Mouse (Mus musculus) limb, embryonic 12.5 days (tissue): ENCODE measurements around the gene Mymk. TPM values are rescaled to one million over a fixed set of nuclear protein-coding genes. Genes with fewer than 3 reads are reported as not detected.

Experiments
- ATAC-seq: fragments of 200-750 bp; cut with Nextera tagmentation; 2 replicates; pipeline ENCODE4 v1.8.0; 2017; ENCODE audit warnings: low read depth, moderate TSS enrichment; ENCODE audit not compliant: insufficient number of reproducible peaks, insufficient read depth, low FRiP score, low TSS enrichment
- H3K27ac ChIP-seq: fragments of 300-500 bp; sonication (generic); 2 replicates; pipeline ENCODE4 v1.5.1; 2016; ENCODE audit warnings: mild to moderate bottlenecking, moderate library complexity
- H3K27me3 ChIP-seq: fragments of 300-500 bp; sonication (generic); 2 replicates; pipeline ENCODE4 v1.6.1; 2016; ENCODE audit warnings: mild to moderate bottlenecking, moderate library complexity
- H3K36me3 ChIP-seq: fragments of 300-500 bp; sonication (generic); 2 replicates; pipeline ENCODE4 v1.6.1; 2016; ENCODE audit warnings: mild to moderate bottlenecking, moderate library complexity
- H3K4me1 ChIP-seq: fragments of 300-500 bp; sonication (generic); replicated peaks from 2 replicates; pipeline ENCODE4 v1.6.1; 2016
- H3K4me2 ChIP-seq: fragments of 300-500 bp; sonication (generic); 2 replicates; pipeline ENCODE4 v1.6.1; 2016; ENCODE audit warnings: mild to moderate bottlenecking, moderate library complexity
- H3K4me3 ChIP-seq: fragments of 300-500 bp; sonication (generic); replicated peaks from 2 replicates; pipeline ENCODE4 v1.5.1; 2016; ENCODE audit warnings: mild to moderate bottlenecking
- H3K9ac ChIP-seq: fragments of 300-500 bp; sonication (generic); replicated peaks from 2 replicates; pipeline ENCODE4 v1.6.1; 2016; ENCODE audit warnings: mild to moderate bottlenecking, moderate library complexity
- H3K9me3 ChIP-seq: fragments of 300-500 bp; sonication (generic); 2 replicates; pipeline ENCODE4 v1.6.1; 2016; ENCODE audit warnings: mild to moderate bottlenecking, moderate library complexity
- WGBS: fragments of 180-500 bp; shearing (Covaris S2); methylation state at CpG from one replicate; pipeline ENCODE4 v1.1.7; 2016; 5-methylcytosine and 5-hydroxymethylcytosine counted together
- polyA plus RNA-seq: library from polyadenylated mRNA; unstranded; fragments of >200 nt; fragmentation: Nextera tagmentation; extraction: Ambion mirVana; gene quantifications from 2 replicates; pipeline ENCODE4 v1.2.1, GENCODE M21; 2016

Mymk gene
- polyA plus RNA-seq, 1 experiment from 2014 or later: 16.9 TPM

DNA sequence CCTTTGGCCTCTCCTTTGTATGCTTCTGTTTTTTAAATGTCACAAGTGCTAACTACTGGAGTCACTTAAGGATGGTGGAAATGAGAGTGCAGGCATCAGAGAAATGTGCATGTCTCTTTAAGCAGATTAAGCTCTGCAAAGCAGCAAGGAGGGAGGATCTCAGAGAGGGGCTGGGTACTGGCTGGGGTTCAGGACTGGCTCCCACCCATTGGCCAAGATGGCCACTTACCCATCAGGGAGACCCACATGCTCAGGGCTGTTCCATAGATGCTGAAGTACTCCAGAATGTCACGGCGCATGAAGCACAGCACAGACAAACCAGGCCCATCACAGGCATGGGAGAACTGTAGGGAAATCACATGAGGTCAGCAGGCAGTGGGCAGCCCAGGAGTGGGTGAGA, 4.9 kb downstream of the Mymk start:
- H3K27me3 ChIP-seq: no peaks in the 10 kb centered on the region
- H3K9me3 ChIP-seq: no peaks in the 10 kb centered on the region; the same call in 1 of the 2 replicates
- H3K4me2 ChIP-seq: no peak overlapping the region
- no peak overlapping the region for H3K27ac ChIP-seq
- 95% methylated on average over 2 of the region's 2 CpGs for WGBS
- H3K4me1 ChIP-seq: peaks cover 18% of the 10 kb centered on the region
- H3K36me3 ChIP-seq: no peaks in the 10 kb centered on the region
- H3K9ac ChIP-seq: no peak overlapping the region
- ATAC-seq: no peak
- H3K4me3 ChIP-seq: no peak overlapping the region

DNA sequence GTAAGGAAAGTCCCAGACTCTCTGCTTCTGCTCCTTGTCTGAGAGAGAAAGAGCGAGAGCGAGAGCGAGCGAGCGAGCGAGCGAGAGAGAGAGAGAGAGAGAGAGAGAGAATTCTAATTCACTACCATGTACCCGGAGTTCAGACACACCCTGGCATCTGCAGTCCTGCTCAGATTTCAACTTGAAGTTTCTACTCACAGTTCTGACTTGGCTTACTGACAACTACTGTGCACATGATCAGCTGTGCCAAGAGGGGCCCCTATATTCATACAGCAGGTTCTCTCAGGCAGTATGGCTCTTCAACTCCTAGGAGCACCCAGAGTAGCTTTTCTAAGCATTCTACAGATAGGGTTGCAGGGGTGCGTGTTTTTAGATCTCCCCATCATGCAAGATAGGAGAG, 12.8 kb downstream of the Mymk start:
- Histone ChIP-seq H3K4me3 (no peak overlapping the region), H3K9ac (no peak overlapping the region), H3K4me1 (peaks cover 29% of the 10 kb centered on the region), H3K36me3 (no peaks in the 10 kb centered on the region), H3K9me3 (no peaks in the 10 kb centered on the region), H3K27ac (peak overlapping the region; percentile 71; the same call in 1 of the 2 replicates), H3K27me3 (no peaks in the 10 kb centered on the region), H3K4me2 (peak overlapping the region; percentile 36; the same call in 1 of the 2 replicates)
- 75% methylated on average over 9 of the region's 9 CpGs for WGBS
- no peak for ATAC-seq

DNA sequence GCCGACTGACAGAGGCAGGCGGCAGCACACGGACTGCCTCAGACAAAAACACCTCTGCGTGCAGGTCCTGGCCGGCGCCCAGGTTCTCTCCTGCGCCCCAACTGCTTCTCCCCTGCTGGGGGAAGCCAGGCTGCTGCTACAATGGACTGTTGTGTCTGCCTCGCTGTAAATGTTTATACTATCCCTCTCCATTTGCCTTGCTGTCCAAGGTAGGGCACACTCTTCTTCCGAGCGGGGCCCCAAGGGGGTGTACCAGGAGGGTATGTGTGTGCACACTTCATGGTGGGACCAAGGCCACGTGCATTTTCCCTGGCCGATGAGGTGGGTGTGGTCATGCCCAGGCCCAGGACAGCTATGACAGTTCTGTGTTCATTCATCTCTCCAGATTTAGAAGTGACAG, 13.2 kb downstream of the Mymk start:
- H3K4me2 ChIP-seq: peak overlapping the region; percentile 36

DNA sequence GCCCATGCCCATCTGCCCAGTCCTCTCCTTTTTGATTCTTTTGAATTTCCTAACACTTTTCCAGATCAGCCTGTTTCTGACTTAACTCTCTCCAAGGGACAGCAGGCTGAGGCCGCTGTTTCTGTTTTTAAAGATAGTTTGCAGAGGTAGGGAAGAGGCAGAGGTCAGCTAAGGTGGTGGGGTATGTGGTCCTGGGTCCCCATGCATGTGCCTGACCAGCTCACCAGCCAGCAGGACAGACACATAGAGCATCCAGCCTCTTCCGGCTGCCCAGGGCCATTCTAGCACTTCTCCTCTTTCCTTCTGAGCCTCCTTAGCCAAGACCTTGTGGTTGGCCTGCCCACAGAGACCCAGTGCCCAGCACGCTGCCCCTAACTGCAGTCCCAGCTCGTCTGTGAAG, 13.7 kb downstream of the Mymk start:
- Histone ChIP-seq H3K36me3 (no peaks in the 10 kb centered on the region), H3K9me3 (no peaks in the 10 kb centered on the region), H3K27ac (peak overlapping the region; percentile 71), H3K27me3 (no peaks in the 10 kb centered on the region), H3K4me1 (peaks cover 29% of the 10 kb centered on the region), H3K4me3 (no peak overlapping the region), H3K4me2 (peak overlapping the region; percentile 36), H3K9ac (no peak overlapping the region)
- WGBS: 21% methylated on average over 4 of the region's 4 CpGs
- ATAC-seq: no peak

More for the DNA sequence above, 13.2 kb downstream of the Mymk start:
- Histone ChIP-seq H3K27me3 (no peaks in the 10 kb centered on the region), H3K36me3 (no peaks in the 10 kb centered on the region), H3K4me1 (peaks cover 29% of the 10 kb centered on the region), H3K9me3 (no peaks in the 10 kb centered on the region), H3K9ac (no peak overlapping the region), H3K27ac (peak overlapping the region; percentile 71), H3K4me3 (no peak overlapping the region)
- ATAC-seq: peak; percentile 40; the same call in 1 of the 2 replicates
- WGBS: 10% methylated on average over 12 of the region's 12 CpGs

DNA sequence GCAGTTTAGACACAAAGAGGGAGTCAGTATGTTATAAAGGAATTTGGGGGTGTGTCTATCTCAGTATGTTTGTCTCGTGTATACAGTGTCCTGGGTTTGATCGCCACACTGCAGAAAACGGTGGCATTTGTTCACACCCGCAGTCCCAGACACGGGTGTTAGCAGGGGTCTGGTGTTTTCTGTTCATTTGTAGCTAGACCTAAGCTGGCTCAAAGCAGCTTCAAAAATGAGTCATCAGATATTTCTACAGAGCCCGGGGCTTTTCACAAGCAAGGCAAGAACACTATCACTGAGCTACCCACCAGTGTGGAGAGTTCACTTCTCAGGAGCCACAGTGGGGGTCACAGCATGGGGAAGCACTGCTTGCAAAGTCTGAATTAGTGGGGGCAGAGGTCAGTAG, 22.6 kb downstream of the Mymk start:
- ATAC-seq: no peak
- Histone ChIP-seq H3K4me3 (no peak overlapping the region), H3K9me3 (no peaks in the 10 kb centered on the region), H3K36me3 (no peaks in the 10 kb centered on the region), H3K9ac (no peak overlapping the region), H3K4me1 (peaks cover under 1% of the 10 kb centered on the region; the same call in 1 of the 2 replicates), H3K27me3 (no peaks in the 10 kb centered on the region), H3K27ac (no peak overlapping the region), H3K4me2 (no peak overlapping the region)
- WGBS: 66% methylated on average over 6 of the region's 6 CpGs

- no peak overlapping the region for H3K9ac ChIP-seq
- ATAC-seq: no peak
- no peaks in the 10 kb centered on the region for H3K9me3 ChIP-seq
- no peaks in the 10 kb centered on the region for H3K27me3 ChIP-seq
- peaks cover 5% of the 10 kb centered on the region for H3K4me1 ChIP-seq
- no peaks in the 10 kb centered on the region for H3K36me3 ChIP-seq
- H3K4me2 ChIP-seq: no peak overlapping the region
- no peak overlapping the region for H3K27ac ChIP-seq
- 75% methylated on average over 8 of the region's 8 CpGs for WGBS
- H3K4me3 ChIP-seq: no peak overlapping the region
These were observed 25.8 kb downstream of the Mymk start for GRCm38 (mm10) chr2:27045979-27046770.

DNA sequence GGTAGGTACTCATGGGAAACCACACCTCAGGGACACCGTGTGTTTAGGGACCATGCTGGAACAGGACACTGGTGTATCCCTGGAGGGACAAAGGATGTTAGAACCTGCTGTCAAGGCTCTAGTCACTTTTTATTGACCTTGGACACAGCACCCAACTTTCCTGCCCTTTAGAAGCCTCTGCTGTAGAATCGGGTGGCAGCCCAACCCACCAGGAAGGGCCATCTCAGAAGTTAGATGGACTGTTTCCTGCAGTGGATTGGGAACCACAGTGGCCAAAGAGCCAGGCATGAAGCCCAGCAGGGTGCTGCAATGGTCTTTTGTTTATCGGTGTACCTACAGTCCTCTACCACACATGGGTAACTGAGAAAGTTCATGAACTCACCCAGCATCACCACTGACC, 27.3 kb downstream of the Mymk start:
- Histone ChIP-seq H3K27me3 (no peaks in the 10 kb centered on the region), H3K4me2 (no peak overlapping the region), H3K4me1 (peaks cover 5% of the 10 kb centered on the region), H3K9ac (no peak overlapping the region), H3K4me3 (no peak overlapping the region), H3K36me3 (no peaks in the 10 kb centered on the region), H3K9me3 (no peaks in the 10 kb centered on the region), H3K27ac (no peak overlapping the region)
- 77% methylated on average over 3 of the region's 3 CpGs for WGBS
- ATAC-seq: no peak

- H3K4me2 ChIP-seq: no peak overlapping the region
- WGBS: 87% methylated on average over 4 of the region's 4 CpGs
- H3K9me3 ChIP-seq: no peaks in the 10 kb centered on the region
- H3K36me3 ChIP-seq: no peaks in the 10 kb centered on the region
- H3K4me3 ChIP-seq: no peak overlapping the region
- ATAC-seq: no peak
- peaks cover 8% of the 10 kb centered on the region for H3K4me1 ChIP-seq
- H3K27ac ChIP-seq: no peak overlapping the region
- H3K9ac ChIP-seq: no peak overlapping the region
- no peaks in the 10 kb centered on the region for H3K27me3 ChIP-seq
These were observed 27.8 kb downstream of the Mymk start for GRCm38 (mm10) chr2:27044166-27044565.

DNA sequence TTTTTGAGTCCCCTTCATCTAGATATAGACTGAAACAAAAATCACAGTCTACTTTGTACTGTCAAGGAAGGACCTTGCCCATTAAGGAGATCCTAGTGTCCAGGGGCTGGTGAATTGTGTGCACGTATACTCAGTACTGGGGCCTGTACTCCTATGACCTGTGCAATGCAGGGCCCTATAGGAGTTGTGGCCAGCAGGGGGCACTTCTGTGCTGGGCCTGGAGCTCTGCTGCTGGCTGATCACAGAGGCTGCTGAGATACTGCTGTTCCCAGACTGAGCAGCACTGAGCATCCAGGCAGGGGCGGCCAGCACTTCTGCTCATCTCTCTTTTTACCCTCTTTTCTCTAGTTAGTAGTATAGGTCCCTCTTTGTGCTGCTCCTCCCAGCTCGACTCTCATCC, 28.5 kb downstream of the Mymk start:
- ATAC-seq: peak; percentile 80; the same call in 1 of the 2 replicates

DNA sequence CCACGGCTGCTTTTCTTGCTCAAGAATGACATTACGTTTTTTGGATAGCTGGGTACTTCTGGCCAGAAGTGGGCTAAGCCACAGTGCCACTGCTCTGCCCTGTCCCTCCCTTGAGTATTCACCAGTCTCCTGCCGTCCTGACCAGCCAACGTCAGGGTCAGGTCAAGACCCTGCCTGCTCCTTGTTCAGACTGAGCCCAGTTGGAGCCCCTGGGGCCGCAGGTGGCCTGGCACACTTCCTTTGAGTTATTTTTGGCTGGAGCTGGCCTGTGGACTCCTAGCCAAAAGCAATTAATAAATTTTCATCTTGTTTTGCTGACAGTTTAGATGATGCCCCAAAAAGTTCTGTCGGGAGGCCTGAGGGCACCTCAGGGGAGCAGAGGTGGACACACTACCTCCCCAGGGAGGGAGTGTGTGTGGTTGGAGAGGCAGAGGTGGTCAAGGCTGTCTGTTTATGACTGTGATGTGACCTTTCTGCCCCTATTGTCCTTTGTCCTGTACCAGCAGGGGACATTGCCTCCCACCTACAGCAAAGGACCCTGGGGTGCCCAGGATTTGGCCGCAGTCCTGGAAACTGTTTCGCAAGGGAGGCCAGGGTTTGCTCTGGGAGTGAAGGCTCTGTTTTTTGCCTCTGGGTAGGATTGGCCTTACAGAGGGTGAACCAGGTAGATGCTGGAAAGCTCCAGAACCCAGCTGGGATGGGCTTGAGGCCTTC, 29.7 kb downstream of the Mymk start:
- Histone ChIP-seq H3K27me3 (no peaks in the 10 kb centered on the region), H3K9me3 (no peaks in the 10 kb centered on the region), H3K4me2 (no peak overlapping the region), H3K4me1 (peaks cover 10% of the 10 kb centered on the region), H3K27ac (no peak overlapping the region), H3K36me3 (no peaks in the 10 kb centered on the region), H3K9ac (no peak overlapping the region; the same call in 1 of the 2 replicates), H3K4me3 (no peak overlapping the region)
- ATAC-seq: no peak
- 77% methylated on average over 8 of the region's 8 CpGs for WGBS

More for the DNA sequence above, 28.5 kb downstream of the Mymk start:
- WGBS: 30% methylated on average over 3 of the region's 3 CpGs
- no peaks in the 10 kb centered on the region for H3K9me3 ChIP-seq
- no peaks in the 10 kb centered on the region for H3K27me3 ChIP-seq
- H3K4me3 ChIP-seq: no peak overlapping the region
- H3K4me1 ChIP-seq: peaks cover 10% of the 10 kb centered on the region
- no peak overlapping the region for H3K27ac ChIP-seq
- no peak overlapping the region for H3K9ac ChIP-seq
- no peak overlapping the region for H3K4me2 ChIP-seq
- no peaks in the 10 kb centered on the region for H3K36me3 ChIP-seq

- 6% methylated on average over 1 of the region's 1 CpGs for WGBS
- H3K9ac ChIP-seq: no peak overlapping the region
These were observed 32.7 kb downstream of the Mymk start for GRCm38 (mm10) chr2:27039286-27039685.

More at GRCm38 (mm10) chr2:27039286-27039685, 32.7 kb downstream of the Mymk start:
- no peak overlapping the region for H3K4me3 ChIP-seq
- peaks cover 8% of the 10 kb centered on the region for H3K4me1 ChIP-seq
- no peak for ATAC-seq
- no peak overlapping the region for H3K4me2 ChIP-seq
- no peaks in the 10 kb centered on the region for H3K27me3 ChIP-seq
- H3K27ac ChIP-seq: no peak overlapping the region
- H3K36me3 ChIP-seq: no peaks in the 10 kb centered on the region
- no peaks in the 10 kb centered on the region for H3K9me3 ChIP-seq
